Mouse (Mus musculus) heart, embryonic 14.5 days (tissue): Measurements from ENCODE around the gene Nfkbia. TPM values are rescaled to one million over a fixed set of nuclear protein-coding genes. Genes with fewer than 3 reads are reported as not detected.

Source experiments
- ATAC-seq: fragments of 200-750 bp; cut with Nextera tagmentation; 2 replicates; pipeline ENCODE4 v1.8.0; 2017; ENCODE audit warnings: low read depth, moderate TSS enrichment; ENCODE audit not compliant: insufficient number of reproducible peaks, insufficient read depth, low FRiP score
- H3K27ac ChIP-seq, 2 experiments: fragments of 200-500 bp in 1 of 2; fragments of 300-500 bp in 1 of 2; sonication (generic) in 1 of 2; replicated peaks in 1 of 2; 2 replicates each; pipeline ENCODE4 v1.5.1; 2012 to 2014; ENCODE audit warnings: low read depth in 2 of 2, low read length in 2 of 2, control low read depth in 1 of 2, mild to moderate bottlenecking in 1 of 2, mixed read lengths in 1 of 2; ENCODE audit not compliant: control insufficient read depth in 1 of 2, insufficient read depth in 1 of 2
- H3K27me3 ChIP-seq: fragments of 300-500 bp; sonication (generic); 2 replicates; pipeline ENCODE4 v1.6.1; 2014; ENCODE audit warnings: mild to moderate bottlenecking, low read length, control low read depth; ENCODE audit not compliant: control insufficient read depth, insufficient read depth
- H3K36me3 ChIP-seq: fragments of 300-500 bp; sonication (generic); 2 replicates; pipeline ENCODE4 v1.6.1; 2014; ENCODE audit warnings: mild to moderate bottlenecking, control low read depth, low read length, mixed read lengths; ENCODE audit not compliant: control insufficient read depth, insufficient read depth
- H3K4me1 ChIP-seq, 2 experiments: fragments of 200-500 bp in 1 of 2; fragments of 300-500 bp in 1 of 2; sonication (generic) in 1 of 2; 2 replicates each; pipeline ENCODE4 v1.6.1; 2012 to 2014; ENCODE audit warnings: low read length in 2 of 2, control low read depth in 1 of 2, mixed read lengths in 1 of 2; ENCODE audit not compliant: control insufficient read depth in 2 of 2, insufficient read depth in 2 of 2
- H3K4me2 ChIP-seq: fragments of 300-500 bp; sonication (generic); 2 replicates; pipeline ENCODE4 v1.6.1; 2014; ENCODE audit warnings: mild to moderate bottlenecking, low read length
- H3K4me3 ChIP-seq, 2 experiments: fragments of 200-500 bp in 1 of 2; fragments of 300-500 bp in 1 of 2; sonication (generic) in 1 of 2; 2 replicates each; pipeline ENCODE4 v1.5.1; 2012 to 2014; ENCODE audit warnings: low read length in 2 of 2, mild to moderate bottlenecking in 2 of 2, control low read depth in 1 of 2, low read depth in 1 of 2, moderate library complexity in 1 of 2; ENCODE audit not compliant: control insufficient read depth in 1 of 2, insufficient read depth in 1 of 2
- H3K9ac ChIP-seq: fragments of 300-500 bp; sonication (generic); 2 replicates; pipeline ENCODE4 v1.6.1; 2014; ENCODE audit warnings: mild to moderate bottlenecking, low read length
- H3K9me3 ChIP-seq: fragments of 300-500 bp; sonication (generic); 2 replicates; pipeline ENCODE4 v1.6.1; 2016; ENCODE audit warnings: low read length, control low read depth; ENCODE audit not compliant: control insufficient read depth
- whole genome bisulfite sequencing: fragments of 180-500 bp; shearing (Covaris S2); extraction: QIAGEN DNeasy Blood & Tissue Kit; methylation state at CpG from one replicate; pipeline ENCODE4 v1.1.7; 2014; 5-methylcytosine and 5-hydroxymethylcytosine counted together
- polyA plus RNA-seq: library from polyadenylated mRNA; unstranded; fragments of >200 nt; fragmentation: Nextera tagmentation; extraction: Ambion mirVana; gene quantifications from 2 replicates; pipeline ENCODE4 v1.2.1, GENCODE M21; 2014

Gene Nfkbia
- polyA plus RNA-seq, 1 experiment from 2014 or later, result 58.6 TPM

DNA sequence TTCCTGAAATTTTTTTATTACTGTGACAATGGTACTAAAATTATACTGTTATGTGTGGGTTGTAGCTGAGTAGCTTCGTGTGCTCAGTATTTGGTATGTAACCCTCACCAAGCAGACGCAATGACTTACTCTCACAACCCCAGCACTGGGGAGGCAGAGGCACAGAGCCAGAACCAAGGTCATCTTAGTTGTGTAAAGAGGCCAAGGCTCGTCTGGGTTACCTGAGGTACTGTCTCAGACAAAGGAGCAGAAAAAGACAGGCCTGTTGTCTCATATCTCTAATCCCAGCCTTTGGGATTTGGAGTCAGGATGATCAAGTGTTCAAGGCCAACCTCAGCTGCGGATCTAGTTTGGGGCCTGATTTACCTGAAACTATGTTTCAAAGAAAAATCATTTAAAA lies 10.7 kb downstream of the Nfkbia start:
- no peak overlapping the region for H3K27ac ChIP-seq
- 82% methylated on average over 4 of the region's 4 CpGs for whole genome bisulfite sequencing
- H3K36me3 ChIP-seq, result peaks cover 9% of the 10 kb centered on the region; the same call in 1 of the 2 replicates
- H3K4me2 ChIP-seq, result no peak overlapping the region
- no peak for ATAC-seq
- peaks cover 2 to 3% of the 10 kb centered on the region in 2 experiments; a peak in 1 of 4 replicates for H3K4me1 ChIP-seq
- H3K4me3 ChIP-seq, result no peak overlapping the region
- no peak overlapping the region for H3K9ac ChIP-seq
- no peaks in the 10 kb centered on the region for H3K9me3 ChIP-seq
- no peaks in the 10 kb centered on the region for H3K27me3 ChIP-seq

DNA sequence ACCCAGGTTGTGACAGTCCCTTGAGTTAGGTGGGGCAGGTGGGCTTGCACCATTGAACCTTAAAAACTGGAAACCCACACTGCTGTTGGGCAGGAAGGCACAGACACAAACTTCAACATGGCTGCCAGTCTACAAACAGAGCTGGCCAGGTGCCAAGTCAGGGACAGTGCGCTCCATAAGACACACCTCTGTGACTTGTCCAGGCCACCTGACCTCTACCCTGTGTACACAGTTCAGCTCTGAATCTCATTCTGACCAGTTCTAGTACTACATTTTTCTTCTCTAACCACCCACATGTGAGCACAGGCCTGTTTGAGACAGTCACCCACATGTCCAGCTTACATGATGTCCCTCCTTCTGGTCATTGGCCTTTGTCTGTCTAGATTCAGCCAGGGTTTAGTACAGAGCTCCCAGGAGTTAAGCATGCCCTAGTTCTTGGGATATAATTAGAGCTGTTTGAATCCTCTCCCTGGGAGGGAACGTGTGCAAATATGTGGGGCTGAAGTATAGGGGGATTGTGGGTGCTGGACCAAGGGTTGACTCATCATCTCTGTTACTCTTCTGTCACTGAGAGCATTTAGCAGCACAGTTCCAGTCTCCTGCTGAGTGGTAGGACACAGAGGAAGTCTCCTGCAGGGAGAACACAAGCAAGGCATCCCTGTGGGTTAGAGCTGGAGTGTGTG lies 11.8 kb downstream of the Nfkbia start:
- Histone ChIP-seq H3K9me3 (no peaks in the 10 kb centered on the region), H3K9ac (no peak overlapping the region), H3K27ac (no peak overlapping the region), H3K4me3 (no peak overlapping the region), H3K4me2 (no peak overlapping the region), H3K36me3 (0 out of 2 replicates have a peak, but pooled peaks cover 1% of the 10 kb centered on the region), H3K4me1 (peaks cover 2 to 3% of the 10 kb centered on the region in 2 experiments; a peak in 1 of 4 replicates), H3K27me3 (no peaks in the 10 kb centered on the region)
- no peak for ATAC-seq
- WGBS, result 56% methylated on average over 2 of the region's 2 CpGs

DNA sequence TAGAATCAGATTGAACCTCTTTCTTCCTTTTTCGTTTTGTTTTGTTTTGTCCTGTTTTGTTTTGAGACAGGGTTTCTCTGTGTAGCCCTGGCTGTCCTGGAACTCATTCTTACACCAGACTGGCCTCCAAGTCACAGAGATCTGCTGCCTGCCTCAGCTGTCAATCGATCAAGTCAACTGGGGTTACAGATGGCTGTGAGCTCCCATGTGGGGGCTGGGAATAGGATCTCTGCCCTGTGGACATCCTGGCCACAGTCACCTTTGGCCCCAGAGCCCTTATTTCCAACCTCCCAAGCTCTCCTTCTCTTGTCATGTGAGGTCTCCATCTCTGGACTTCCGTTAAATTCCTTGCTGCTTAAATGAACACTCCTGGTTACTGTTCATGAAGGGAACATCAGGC lies 13.5 kb downstream of the Nfkbia start:
- Histone ChIP-seq H3K4me1 (peaks cover 2 to 7% of the 10 kb centered on the region in 2 experiments; a peak in 2 of 4 replicates), H3K27me3 (no peaks in the 10 kb centered on the region), H3K4me2 (no peak overlapping the region), H3K9me3 (no peaks in the 10 kb centered on the region), H3K36me3 (no peaks in the 10 kb centered on the region), H3K4me3 (no peak overlapping the region), H3K9ac (no peak overlapping the region), H3K27ac (no peak overlapping the region)
- no peak for ATAC-seq
- 73% methylated on average over 3 of the region's 3 CpGs for WGBS

DNA sequence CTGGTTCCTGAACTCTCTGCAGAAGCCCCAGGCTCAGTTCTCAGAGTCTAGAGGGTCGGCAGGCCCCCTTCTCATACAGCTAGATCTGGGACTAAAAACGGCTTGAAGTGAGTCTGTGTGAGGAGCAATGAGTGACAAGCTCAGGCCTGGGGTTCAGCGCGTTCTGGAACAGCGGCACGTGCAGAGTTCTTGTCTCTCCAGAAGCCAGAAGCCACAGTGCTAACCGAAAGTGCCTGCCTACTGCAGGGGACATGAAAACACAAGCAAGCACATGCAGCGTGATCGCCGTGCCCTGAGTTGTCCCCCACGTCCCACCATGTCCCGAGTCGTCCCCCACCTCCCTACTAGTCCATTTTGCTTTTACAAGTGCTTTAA lies 18.3 kb downstream of the Nfkbia start:
- H3K4me2 ChIP-seq, result no peak overlapping the region
- 81% methylated on average over 13 of the region's 13 CpGs for WGBS
- no peak overlapping the region; a peak in 1 of 4 replicates for H3K27ac ChIP-seq
- H3K9me3 ChIP-seq, result no peaks in the 10 kb centered on the region
- H3K4me1 ChIP-seq, result peaks cover 6 to 13% of the 10 kb centered on the region in 2 experiments; a peak in 2 of 4 replicates
- no peak overlapping the region for H3K4me3 ChIP-seq
- no peaks in the 10 kb centered on the region for H3K27me3 ChIP-seq
- H3K36me3 ChIP-seq, result no peaks in the 10 kb centered on the region
- ATAC-seq, result no peak
- H3K9ac ChIP-seq, result no peak overlapping the region

DNA sequence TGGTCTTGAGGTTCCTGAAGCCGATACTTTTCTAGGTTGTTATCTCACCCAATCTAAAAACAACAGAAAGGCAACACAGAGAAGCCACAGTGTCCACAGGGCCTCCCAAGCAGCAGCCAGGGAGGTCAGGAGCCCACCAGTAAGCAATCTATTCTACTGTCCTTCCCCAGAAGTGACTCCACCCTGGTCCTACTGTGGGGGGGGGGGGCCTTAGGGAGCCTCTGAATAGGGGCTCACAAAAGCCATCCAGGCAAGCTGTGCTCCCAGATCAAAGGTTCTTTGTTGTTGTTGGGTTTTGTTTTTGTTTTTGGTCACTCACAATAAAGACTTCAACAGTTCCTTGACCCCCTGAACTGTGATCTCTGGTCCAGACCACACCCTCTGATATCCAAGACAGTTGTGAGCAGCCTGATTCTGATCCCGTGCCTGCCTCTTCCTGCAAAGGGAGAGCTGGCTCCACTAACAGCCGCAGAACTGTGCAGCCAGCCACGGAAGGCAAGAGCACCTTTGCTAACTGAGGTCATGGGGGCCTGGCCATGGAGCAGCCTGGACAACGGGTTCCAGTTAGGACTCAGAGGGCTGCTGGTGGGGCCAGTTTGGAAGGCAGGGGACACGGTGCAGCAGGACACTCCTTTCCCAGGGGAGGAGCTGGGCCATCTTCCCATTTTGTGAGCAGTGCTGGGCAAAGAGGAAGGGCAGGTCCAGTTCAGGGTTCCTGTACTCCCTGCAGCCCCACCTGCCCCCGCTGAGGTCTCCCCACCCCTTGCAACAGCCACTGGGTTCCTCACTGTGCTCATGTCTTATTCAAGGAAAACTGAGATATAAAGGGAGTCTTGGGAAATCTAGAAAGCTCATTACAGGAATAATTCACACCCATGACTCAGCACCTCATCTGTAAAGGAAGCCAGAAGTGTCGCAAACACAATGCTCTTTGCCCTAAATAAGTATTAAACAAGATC lies 18.9 kb downstream of the Nfkbia start:
- peak; percentile 53; the same call in 1 of the 2 replicates for ATAC-seq
- H3K36me3 ChIP-seq, result no peaks in the 10 kb centered on the region
- H3K4me2 ChIP-seq, result no peak overlapping the region
- no peaks in the 10 kb centered on the region for H3K27me3 ChIP-seq
- peaks cover 6 to 16% of the 10 kb centered on the region in 2 experiments; a peak in 2 of 4 replicates for H3K4me1 ChIP-seq
- no peak overlapping the region for H3K4me3 ChIP-seq
- WGBS, result 33% methylated on average over 8 of the region's 8 CpGs
- H3K9me3 ChIP-seq, result no peaks in the 10 kb centered on the region
- H3K9ac ChIP-seq, result no peak overlapping the region
- H3K27ac ChIP-seq, result no peak overlapping the region; a peak in 1 of 4 replicates

DNA sequence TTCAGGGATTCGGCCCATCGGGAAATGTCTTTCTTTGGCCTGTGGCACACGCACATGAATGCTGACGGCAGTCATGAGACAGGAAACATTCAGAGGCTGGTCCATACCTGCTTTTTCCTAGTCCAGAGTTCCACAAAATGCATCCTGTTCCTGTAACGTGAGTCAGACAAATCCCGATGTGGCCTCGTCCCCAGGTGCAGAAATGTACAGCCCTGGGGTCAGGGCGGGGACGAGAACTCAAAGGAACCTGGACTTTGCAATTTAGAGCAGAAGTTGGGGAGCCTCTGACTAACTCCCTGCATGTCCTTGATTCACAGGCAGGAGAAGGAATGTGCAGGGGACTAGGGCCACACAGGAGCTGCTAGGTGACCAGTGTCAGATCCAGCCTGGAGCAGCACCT lies 21.1 kb downstream of the Nfkbia start:
- H3K4me2 ChIP-seq, result no peak overlapping the region
- no peak for ATAC-seq

DNA sequence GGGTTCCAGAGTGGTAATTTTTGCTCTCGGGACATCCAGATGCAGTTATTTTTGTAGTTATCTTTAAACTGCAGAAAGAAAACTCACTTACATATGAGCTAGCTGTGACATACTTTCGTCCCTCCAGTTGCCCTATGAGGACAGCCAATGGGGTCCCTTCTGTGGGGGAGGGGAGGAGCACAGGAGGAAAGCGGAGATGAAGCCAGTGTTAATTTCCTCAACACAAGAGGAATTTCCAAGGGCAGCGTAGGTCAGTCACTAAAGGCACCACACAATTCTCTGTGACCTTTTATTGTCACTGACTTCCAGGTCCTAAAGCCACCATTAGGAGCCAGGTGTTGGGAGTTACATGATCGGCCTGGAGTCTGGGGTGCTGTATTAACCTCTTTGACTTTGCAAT lies 22.0 kb downstream of the Nfkbia start:
- no peak overlapping the region for H3K27ac ChIP-seq
- WGBS, result 34% methylated on average over 5 of the region's 5 CpGs

More for the DNA sequence above, 21.1 kb downstream of the Nfkbia start:
- H3K9ac ChIP-seq, result no peak overlapping the region
- WGBS, result 84% methylated on average over 9 of the region's 9 CpGs
- no peaks in the 10 kb centered on the region for H3K36me3 ChIP-seq
- no peaks in the 10 kb centered on the region for H3K27me3 ChIP-seq
- H3K27ac ChIP-seq, result no peak overlapping the region
- no peaks in the 10 kb centered on the region for H3K9me3 ChIP-seq
- no peak overlapping the region for H3K4me3 ChIP-seq
- H3K4me1 ChIP-seq, result peaks cover 17 to 27% of the 10 kb centered on the region in 2 experiments; a peak in 2 of 4 replicates

More for the DNA sequence above, 22.0 kb downstream of the Nfkbia start:
- Histone ChIP-seq H3K4me1 (peaks cover 20 to 31% of the 10 kb centered on the region in 2 experiments; a peak in 2 of 4 replicates), H3K4me3 (no peak overlapping the region), H3K27me3 (no peaks in the 10 kb centered on the region), H3K4me2 (no peak overlapping the region), H3K36me3 (no peaks in the 10 kb centered on the region), H3K9ac (no peak overlapping the region), H3K9me3 (no peaks in the 10 kb centered on the region)
- ATAC-seq, result no peak
